Comparison of ENCODE assay signal across 17 mouse cellular contexts in the genomic region with DNA sequence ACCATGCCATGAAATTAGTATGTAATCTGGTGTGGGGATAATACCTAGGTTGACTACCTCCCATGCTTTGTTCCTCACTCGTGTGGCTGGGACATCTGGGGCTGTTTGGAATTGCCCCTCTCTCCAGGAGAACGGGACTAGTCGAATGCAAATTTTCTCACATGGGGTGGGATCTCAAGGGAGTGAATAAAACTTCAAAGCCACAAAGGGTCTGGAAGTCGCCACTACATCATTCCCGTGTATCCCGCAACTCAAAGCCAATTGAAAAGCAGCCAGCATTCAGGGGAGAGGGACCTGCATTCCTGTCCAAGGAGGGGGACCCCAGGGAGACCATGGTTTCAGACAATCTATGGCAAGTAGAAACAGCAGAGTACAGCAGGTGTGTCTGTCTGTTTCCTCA. TPM values are rescaled to one million over a fixed set of nuclear protein-coding genes. Genes with fewer than 3 reads are reported as not detected.
"Had no signal": no experiment of that assay in that cellular context is flagged by ENCODE, and none has a peak within 500 bp of the region (broad histone marks: within the 10 kb centered on the region; RNA-seq: fewer than 3 reads in every experiment).

No protein-coding gene starts in this region.

- H3K4me3 ChIP-seq: neural tube, embryonic 13.5 days; neural tube, embryonic 15.5 days; stomach, embryonic 15.5 days had no signal

- H3K4me2 ChIP-seq: neural tube, embryonic 13.5 days; neural tube, embryonic 15.5 days; stomach, embryonic 15.5 days had no signal

- H3K27me3 ChIP-seq: neural tube, embryonic 13.5 days; neural tube, embryonic 15.5 days; stomach, embryonic 15.5 days had no signal

- H3K27ac ChIP-seq: neural tube, embryonic 13.5 days; neural tube, embryonic 15.5 days; stomach, embryonic 15.5 days; stomach, postnatal 0 days had no signal

- H3K9me3 ChIP-seq: neural tube, embryonic 13.5 days; neural tube, embryonic 15.5 days; stomach, embryonic 15.5 days had no signal

- H3K9ac ChIP-seq: neural tube, embryonic 13.5 days; neural tube, embryonic 15.5 days; stomach, embryonic 15.5 days had no signal

- DNase-seq: retina, postnatal 1 day; right cerebral cortex, adult 18-20 months; right cerebral cortex, postnatal 14 days; right cerebral cortex, postnatal 25 days; right cerebral cortex, postnatal 4 days; spleen, adult 18-20 months; thymus, adult 18-20 months; thymus, adult 2 months; thymus, postnatal 14 days; thymus, postnatal 25 days; thymus, postnatal 36 days; thymus, postnatal 4 days had no signal

- H3K4me1 ChIP-seq: neural tube, embryonic 13.5 days had no signal

- H3K36me3 ChIP-seq: neural tube, embryonic 13.5 days; neural tube, embryonic 15.5 days; stomach, embryonic 15.5 days had no signal

RNA-seq across cellular contexts. Expression of gene Ror1, which starts 48.5 kb away (rescaled TPM):
- total RNA-seq: neutrophil, adult 5-6 weeks had no signal
